9 mouse cellular contexts compared by ENCODE assay signal in the genomic region with DNA sequence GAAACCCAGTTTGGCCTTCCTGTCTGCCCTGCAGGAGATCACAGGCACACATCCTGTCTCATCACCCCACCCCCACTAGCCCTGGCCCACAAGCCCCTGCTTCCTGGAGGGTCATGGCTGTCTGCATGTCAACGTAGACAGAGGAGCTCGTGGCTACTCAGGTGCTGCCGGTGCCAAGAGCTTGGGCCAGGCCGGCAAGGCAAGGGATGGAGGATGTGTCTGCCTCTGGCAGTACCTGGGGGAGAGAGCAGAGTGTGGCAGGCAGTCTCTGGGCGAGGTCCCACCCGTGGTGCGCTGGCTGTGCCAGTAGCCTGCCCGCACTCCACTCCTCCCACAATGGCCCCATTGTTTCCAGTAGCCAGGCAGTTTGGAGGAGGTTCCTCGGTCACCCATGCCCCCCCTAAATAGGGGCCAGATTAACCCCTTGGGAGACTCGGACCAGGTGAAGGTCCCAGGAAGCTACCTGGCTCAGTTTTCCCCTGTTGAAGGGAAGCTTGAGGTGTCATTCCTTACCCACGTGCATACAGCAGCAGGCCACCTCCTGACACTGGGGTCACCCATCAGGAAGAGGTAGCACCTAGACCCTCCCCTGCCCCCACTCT. TPM values are rescaled to one million over a fixed set of nuclear protein-coding genes. Genes with fewer than 3 reads are reported as not detected.
DNase-seq lines count a peak whose midpoint lies in the region; ATAC-seq and TF ChIP-seq lines count a peak whose summit lies in the region.
"Had no signal": no experiment of that assay in that cellular context is flagged by ENCODE, and none has a peak within 500 bp of the region (broad histone marks: within the 10 kb centered on the region; RNA-seq: fewer than 3 reads in every experiment).

No protein-coding gene starts in this region.

- peaks cover 32% of the 10 kb centered on the region for H3K36me3 ChIP-seq in embryonic facial prominence, embryonic 10.5 days (replicated peaks)
- H3K36me3 ChIP-seq in hindbrain, embryonic 11.5 days (ENCODE audit: control insufficient read depth, insufficient read depth, low read length): no peaks in the 10 kb centered on the region
- H3K36me3 ChIP-seq in liver, embryonic 12.5 days: no peaks in the 10 kb centered on the region

- H3K27ac ChIP-seq in gastrocnemius, adult 2 months: peak overlapping the region; percentile 97
- H3K27ac ChIP-seq in embryonic facial prominence, embryonic 10.5 days (replicated peaks): peak overlapping the region; percentile 74
- H3K27ac ChIP-seq in hindbrain, embryonic 11.5 days (ENCODE audit: low read depth, low read length): peak overlapping the region; percentile 45; the same call in 1 of the 2 replicates
- H3K27ac ChIP-seq in liver, embryonic 12.5 days: peak overlapping the region; percentile 11; the same call in 1 of the 2 replicates

- H3K4me1 ChIP-seq in embryonic facial prominence, embryonic 10.5 days: peaks cover 99% of the 10 kb centered on the region
- peaks cover 42% of the 10 kb centered on the region for H3K4me1 ChIP-seq in hindbrain, embryonic 11.5 days (replicated peaks; ENCODE audit: control insufficient read depth, insufficient read depth, low read length)
- peaks cover 98% of the 10 kb centered on the region for H3K4me1 ChIP-seq in liver, embryonic 12.5 days

- TF ChIP-seq CTCF in gastrocnemius, adult 2 months (IDR thresholded peaks at IDR 0.05): no peak

- DNase-seq in gastrocnemius, adult 2 months: peak; percentile 85
- no peak for DNase-seq in gastrocnemius, postnatal 10 days
- peak; percentile 76 for DNase-seq in CD4-positive, CD25-positive, alpha-beta regulatory T cell, adult 2 months (ENCODE audit: low read depth, low spot score)
- DNase-seq in embryonic facial prominence, embryonic 10.5 days (ENCODE audit: low spot score): no peak
- DNase-seq in hindbrain, embryonic 11.5 days (ENCODE audit: low spot score): peak; percentile 39
- DNase-seq in spleen, postnatal 4 days (ENCODE audit: low spot score in 2 of 2): peak; percentile 51 to 77
- DNase-seq in adipocyte (ENCODE audit: low spot score): no peak

- H3K9me3 ChIP-seq in embryonic facial prominence, embryonic 10.5 days: no peaks in the 10 kb centered on the region
- no peaks in the 10 kb centered on the region for H3K9me3 ChIP-seq in hindbrain, embryonic 11.5 days (ENCODE audit: control insufficient read depth, low read length)
- H3K9me3 ChIP-seq in liver, embryonic 12.5 days (replicated peaks): no peaks in the 10 kb centered on the region

- no peak overlapping the region; the same call in 1 of the 2 replicates for H3K4me2 ChIP-seq in hindbrain, embryonic 11.5 days (replicated peaks; ENCODE audit: low read depth, low read length)
- H3K4me2 ChIP-seq in liver, embryonic 12.5 days: no peak overlapping the region

- 8% methylated on average over 11 of the region's 11 CpGs for WGBS in embryonic facial prominence, embryonic 10.5 days
- WGBS in hindbrain, embryonic 11.5 days: 17% methylated on average over 11 of the region's 11 CpGs
- WGBS in liver, embryonic 12.5 days (ENCODE audit: insufficient replicate concordance): 38% methylated on average over 11 of the region's 11 CpGs

- 0 out of 2 replicates have a peak overlapping the region, but pooled peaks have one; percentile 20 for H3K9ac ChIP-seq in hindbrain, embryonic 11.5 days (ENCODE audit: low read depth, low read length)
- H3K9ac ChIP-seq in liver, embryonic 12.5 days: peak overlapping the region; percentile 2; the same call in 1 of the 2 replicates

- intact Hi-C loops in gastrocnemius, adult 2 months (cut with DNase I): no loop called here

- no peaks in the 10 kb centered on the region for H3K27me3 ChIP-seq in embryonic facial prominence, embryonic 10.5 days (replicated peaks; ENCODE audit: low read depth, poor library complexity, severe bottlenecking)
- no peaks in the 10 kb centered on the region; the same call in 1 of the 2 replicates for H3K27me3 ChIP-seq in hindbrain, embryonic 11.5 days (ENCODE audit: control insufficient read depth, insufficient read depth, low read length)
- H3K27me3 ChIP-seq in liver, embryonic 12.5 days (replicated peaks): peaks cover 31% of the 10 kb centered on the region

- ATAC-seq in hindbrain, embryonic 11.5 days (ENCODE audit: low FRiP score): no peak
- ATAC-seq in liver, embryonic 12.5 days: no peak

- H3K4me3 ChIP-seq in gastrocnemius, adult 2 months: peak overlapping the region; percentile 63
- H3K4me3 ChIP-seq in embryonic facial prominence, embryonic 10.5 days: peak overlapping the region; percentile 30
- no peak overlapping the region for H3K4me3 ChIP-seq in hindbrain, embryonic 11.5 days (ENCODE audit: low read depth, low read length)
- H3K4me3 ChIP-seq in liver, embryonic 12.5 days: no peak overlapping the region

RNA-seq across cellular contexts. Expression of a gene that starts 11.7 kb away (rescaled TPM):
- 10 to 100 TPM; 38.3 to 43.6 TPM for total RNA-seq in gastrocnemius, adult 2 months (2021)
- total RNA-seq in gastrocnemius, postnatal 10 days (2021): 10 to 100 TPM; 65.4 to 77.6 TPM
- polyA plus RNA-seq in embryonic facial prominence, embryonic 10.5 days (2016; fragmentation: Nextera tagmentation; extraction: Ambion mirVana): 7.4 and 7.7 TPM in 2 replicates
- polyA plus RNA-seq in hindbrain, embryonic 11.5 days (2014; fragmentation: Nextera tagmentation; extraction: Ambion mirVana): 8.6 and 10.1 TPM in 2 replicates
- polyA plus RNA-seq in liver, embryonic 12.5 days (2016; fragmentation: Nextera tagmentation; extraction: Ambion mirVana): 2.5 and 2.7 TPM in 2 replicates

RNA-seq across cellular contexts. Expression of a gene that starts 39.6 kb away (rescaled TPM):
- under 1 TPM; 0.22 to 0.23 TPM for total RNA-seq in gastrocnemius, adult 2 months (2021)
- total RNA-seq in gastrocnemius, postnatal 10 days (2021): under 1 TPM; 0.38 to 0.65 TPM
- 0.41 and 0.59 TPM in 2 replicates for polyA plus RNA-seq in embryonic facial prominence, embryonic 10.5 days (2016; fragmentation: Nextera tagmentation; extraction: Ambion mirVana)
- 0.83 TPM in 1 of 2 replicates, not detected in the other for polyA plus RNA-seq in hindbrain, embryonic 11.5 days (2014; fragmentation: Nextera tagmentation; extraction: Ambion mirVana)
- not detected in 2 replicates for polyA plus RNA-seq in liver, embryonic 12.5 days (2016; fragmentation: Nextera tagmentation; extraction: Ambion mirVana)
- total RNA-seq: left cerebral cortex, adult 8-10 months had no signal

RNA-seq across cellular contexts. Expression of a gene that starts 53.4 kb away (rescaled TPM):
- not detected for total RNA-seq in gastrocnemius, adult 2 months (2021)
- total RNA-seq in gastrocnemius, postnatal 10 days (2021): not detected
- not detected in 2 replicates for polyA plus RNA-seq in embryonic facial prominence, embryonic 10.5 days (2016; fragmentation: Nextera tagmentation; extraction: Ambion mirVana)
- polyA plus RNA-seq in hindbrain, embryonic 11.5 days (2014; fragmentation: Nextera tagmentation; extraction: Ambion mirVana): not detected in 2 replicates
- polyA plus RNA-seq in liver, embryonic 12.5 days (2016; fragmentation: Nextera tagmentation; extraction: Ambion mirVana): not detected in 2 replicates
- total RNA-seq: left cerebral cortex, adult 8-10 months had no signal

Comparison
In these comparisons a context has a peak if more than half of its experiments do, and no peak if none do; other contexts are left out.
1. DNase-seq: peak in gastrocnemius, adult 2 months (single experiment), CD4-positive, CD25-positive, alpha-beta regulatory T cell, adult 2 months (single experiment), hindbrain, embryonic 11.5 days (single experiment) and spleen, postnatal 4 days (2 of 2); none in gastrocnemius, postnatal 10 days (single experiment), embryonic facial prominence, embryonic 10.5 days (single experiment) and adipocyte (single experiment).
2. H3K27ac ChIP-seq: peak in every context shown above with its lines; median percentile 97 in gastrocnemius, adult 2 months; 74 in embryonic facial prominence, embryonic 10.5 days; 45 in hindbrain, embryonic 11.5 days; 11 in liver, embryonic 12.5 days.
3. H3K4me3 ChIP-seq: peak in gastrocnemius, adult 2 months (single experiment) and embryonic facial prominence, embryonic 10.5 days (single experiment); none in hindbrain, embryonic 11.5 days (single experiment) and liver, embryonic 12.5 days (single experiment).